Mouse (Mus musculus) urinary bladder, adult 18-20 months (tissue): ENCODE data around the gene Hpcal1.
"Not testable (repeated sequence)": the region's sequence is repeated elsewhere in the genome, so short reads cannot be mapped to it uniquely, and the experiment has no call there.

Experiments used
- DNase-seq, 2 experiments: peaks; one replicate each; pipeline ENCODE4 v3.0.0; 2022; ENCODE audit warnings: low spot score in 2 of 2, mixed read lengths in 2 of 2

Hpcal1 gene

DNA sequence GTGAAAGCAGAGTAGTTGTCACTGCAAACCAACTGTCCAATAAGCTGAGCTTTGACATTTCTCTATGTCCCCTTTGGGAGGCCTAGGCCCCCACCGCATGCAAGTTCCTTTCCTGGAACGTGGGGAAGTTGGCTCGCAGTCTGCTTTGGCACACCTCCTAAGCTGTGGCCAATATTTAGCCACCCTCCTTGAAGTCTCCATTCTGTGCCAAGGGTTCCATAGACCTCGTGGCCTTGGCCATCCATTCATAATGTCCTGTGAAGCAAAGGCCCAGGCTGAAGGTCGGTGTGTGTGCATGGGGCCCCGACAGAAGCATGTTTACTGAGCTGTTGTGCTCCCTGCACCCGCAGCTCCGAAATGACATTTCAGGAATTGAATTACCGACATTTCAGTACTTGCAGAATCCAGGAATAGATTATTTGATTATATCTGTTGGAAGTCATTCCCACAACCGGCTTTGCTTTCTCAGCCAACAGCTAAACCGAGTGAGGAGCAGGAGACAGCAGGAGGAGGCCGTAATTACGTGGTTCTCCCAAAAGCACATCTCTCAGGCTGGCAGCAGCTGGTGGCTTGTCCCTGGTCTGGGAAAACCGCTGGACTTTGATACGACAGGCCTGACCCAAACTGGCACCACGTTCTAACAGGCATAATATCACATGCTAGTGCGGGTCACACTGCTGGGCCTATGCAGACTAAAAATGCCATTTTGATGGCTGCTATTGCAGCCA is 51.1 kb downstream of the Hpcal1 start:
- no peak for DNase-seq

DNA sequence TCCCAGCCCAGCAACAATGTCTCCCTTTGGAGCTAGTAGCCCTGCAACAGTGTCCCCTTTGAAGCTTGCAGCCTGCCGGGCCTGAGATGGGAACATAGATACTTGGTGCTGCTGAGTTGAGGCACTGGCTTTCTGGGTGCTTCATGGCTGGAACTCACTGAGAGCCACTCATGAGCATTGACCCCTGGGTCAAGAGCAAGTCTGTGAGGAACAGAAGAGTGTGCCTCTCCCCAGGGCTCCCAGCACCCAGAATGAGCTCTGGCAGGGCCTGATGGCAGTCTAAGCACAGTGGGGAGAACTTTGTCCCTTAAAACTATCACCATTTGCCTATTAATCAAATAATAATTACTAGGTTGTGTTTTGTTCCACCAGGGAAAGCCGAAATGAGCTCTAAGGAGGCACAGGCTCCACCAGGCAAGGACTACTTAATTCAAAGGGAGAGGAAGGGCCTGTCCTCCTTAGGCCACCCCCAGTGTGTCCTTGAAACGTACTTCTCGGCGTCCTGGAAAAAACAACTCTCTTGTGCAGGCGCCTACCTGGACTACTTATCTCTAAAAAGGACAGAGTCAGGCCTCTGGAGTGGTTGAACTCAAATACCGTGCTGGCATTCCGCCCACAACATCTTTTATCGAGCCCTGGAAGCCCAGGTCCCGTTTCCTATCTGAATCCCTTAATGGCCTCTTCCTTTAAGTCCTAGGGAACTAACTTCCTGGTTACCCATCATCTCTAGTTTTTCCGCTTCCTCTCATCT is 52.1 kb downstream of the Hpcal1 start:
- DNase-seq: no peak

GRCm38 (mm10) chr12:17745431-17745830 is 54.8 kb downstream of the Hpcal1 start:
- no peak for DNase-seq

GRCm38 (mm10) chr12:17746725-17747124 is 56.1 kb downstream of the Hpcal1 start:
- peak in 1 of 2 experiments; percentile 28 for DNase-seq

GRCm38 (mm10) chr12:17747191-17748154 is 56.8 kb downstream of the Hpcal1 start:
- no peak for DNase-seq

GRCm38 (mm10) chr12:17748155-17748529 is 57.5 kb downstream of the Hpcal1 start:
- DNase-seq: no peak

- DNase-seq: no peak
Observed at GRCm38 (mm10) chr12:17749784-17750183, 59.1 kb downstream of the Hpcal1 start.

DNA sequence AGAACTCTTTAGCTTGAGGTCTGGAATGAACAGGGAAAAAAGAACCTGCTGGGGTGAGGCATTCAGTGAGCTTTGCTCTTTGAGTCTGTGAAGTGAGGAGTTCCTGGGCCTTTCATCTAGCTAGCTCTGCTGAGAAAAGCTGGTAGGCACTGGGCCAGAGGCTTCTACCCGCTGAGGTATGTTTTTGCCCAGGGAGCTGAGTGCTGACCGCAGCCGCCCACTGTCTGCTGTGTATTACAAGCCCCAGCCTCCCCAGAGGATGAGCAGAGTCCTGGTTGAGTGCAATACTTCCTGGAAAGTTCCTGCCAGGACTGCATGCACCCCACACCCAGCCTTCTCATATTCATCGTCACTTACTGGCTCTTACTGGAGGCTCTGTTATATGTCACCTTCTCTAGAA is 59.8 kb downstream of the Hpcal1 start:
- DNase-seq: no peak

DNA sequence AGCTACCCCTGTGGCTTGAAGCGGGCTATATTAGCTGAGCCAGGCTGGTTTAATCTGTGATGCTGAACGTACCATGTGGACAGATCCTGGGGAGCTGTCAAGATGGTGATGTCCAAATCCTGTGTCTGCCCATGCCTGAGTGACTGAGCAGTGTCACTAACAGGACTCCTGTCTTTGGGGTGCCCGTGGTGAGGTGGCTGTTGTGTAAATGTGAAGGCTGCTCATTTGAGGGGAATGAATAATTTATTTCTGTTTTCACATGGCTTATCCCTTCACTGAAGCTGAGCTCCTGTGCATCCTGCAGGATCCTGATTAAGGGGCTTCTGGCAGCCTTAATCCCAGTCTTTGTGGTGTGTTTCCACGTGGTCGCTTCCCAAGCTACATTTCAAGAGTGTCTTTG is 62.2 kb downstream of the Hpcal1 start:
- no peak for DNase-seq

DNA sequence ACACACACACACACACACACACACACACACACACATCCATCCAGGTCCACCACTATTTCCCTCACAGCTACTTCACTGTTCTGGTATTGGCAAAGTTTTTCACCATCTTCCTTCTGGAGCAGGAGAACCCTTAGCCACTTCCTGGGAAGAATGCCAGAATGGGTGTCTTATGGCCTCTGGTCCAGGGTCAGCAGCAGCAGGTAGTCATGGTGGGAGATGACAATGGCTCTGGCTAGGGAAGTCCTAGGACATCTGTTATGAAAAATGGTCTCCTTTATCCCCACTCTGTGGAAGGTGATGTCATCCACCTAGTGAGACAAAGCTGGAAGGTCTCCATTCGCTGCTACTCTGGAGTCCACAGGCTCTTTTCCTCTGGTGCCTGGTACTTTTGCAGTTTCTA is 64.1 kb downstream of the Hpcal1 start:
- DNase-seq: no peak

GRCm38 (mm10) chr12:17756891-17757290 is 66.2 kb downstream of the Hpcal1 start:
- no peak for DNase-seq

DNA sequence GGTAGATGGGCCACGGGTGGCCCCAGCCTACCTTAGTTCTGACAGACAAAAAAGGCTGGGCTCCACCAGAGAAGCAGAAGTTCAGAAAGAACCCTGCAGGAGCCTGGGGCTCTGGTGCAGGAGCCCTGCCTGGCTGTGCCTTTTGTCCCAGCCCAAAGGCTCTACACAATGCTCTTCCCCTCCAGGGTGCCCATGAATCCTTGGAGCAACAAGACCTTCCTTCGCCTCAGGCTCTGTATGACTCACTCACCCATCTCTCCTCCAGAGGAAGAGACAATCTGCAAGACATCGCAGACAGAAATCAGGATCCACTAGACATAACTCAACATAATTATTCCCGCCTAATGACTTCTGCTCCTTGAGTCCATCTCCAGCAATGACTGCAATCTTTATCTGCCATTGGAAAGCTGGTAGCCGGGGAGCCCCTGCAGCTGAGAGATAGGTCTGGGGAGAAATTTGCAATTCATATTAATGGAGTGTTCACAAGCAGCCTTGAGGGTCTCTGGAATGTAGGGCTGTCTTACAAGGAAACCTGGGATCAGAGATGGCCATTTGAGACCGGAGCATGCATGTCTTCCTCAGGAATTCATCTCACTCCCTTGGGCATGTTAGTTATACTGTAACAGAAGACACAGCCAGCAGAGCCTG is 71.8 kb downstream of the Hpcal1 start:
- no peak for DNase-seq

DNA sequence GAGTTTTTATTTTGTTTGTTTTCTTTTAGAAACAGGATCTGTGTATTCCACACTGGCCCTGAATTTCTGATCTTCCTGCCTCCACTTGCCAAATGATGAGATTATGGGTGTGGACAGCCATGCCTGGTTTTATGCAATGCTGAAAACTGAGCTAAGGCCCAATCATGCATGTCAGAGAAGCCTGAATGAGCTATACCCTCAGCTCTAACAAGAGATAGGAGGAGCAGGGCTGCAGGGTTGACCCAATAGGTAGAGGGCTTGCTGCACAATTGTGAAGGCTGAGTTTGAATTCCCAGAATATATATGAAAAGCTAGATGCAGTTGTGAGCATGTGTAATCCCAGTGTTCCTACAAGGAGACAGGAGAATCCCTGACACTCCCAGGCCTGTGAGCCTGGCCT is 72.4 kb downstream of the Hpcal1 start:
- DNase-seq: no peak

DNA sequence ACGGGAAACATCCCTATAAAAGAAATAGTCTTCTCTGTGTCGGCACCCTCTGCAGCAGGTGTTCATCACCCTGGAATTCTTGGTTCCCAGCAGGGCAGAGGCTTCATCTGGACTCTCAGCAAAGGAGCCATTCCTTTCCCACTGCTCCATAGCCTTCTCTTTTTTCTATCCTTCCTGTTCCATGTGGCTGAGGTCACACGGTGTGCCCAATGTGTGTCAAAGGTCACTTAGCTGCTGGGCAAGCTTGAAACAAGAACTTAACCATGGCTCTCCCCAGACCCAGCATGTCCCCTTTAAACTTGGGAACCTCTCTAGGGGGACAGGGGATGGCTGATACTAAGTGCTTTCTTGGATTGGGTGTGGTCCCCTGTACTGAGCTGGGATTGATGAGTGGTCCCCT is 73.3 kb downstream of the Hpcal1 start:
- no peak for DNase-seq

GRCm38 (mm10) chr12:17767567-17767966 is 76.9 kb downstream of the Hpcal1 start:
- DNase-seq: not testable (repeated sequence)

DNA sequence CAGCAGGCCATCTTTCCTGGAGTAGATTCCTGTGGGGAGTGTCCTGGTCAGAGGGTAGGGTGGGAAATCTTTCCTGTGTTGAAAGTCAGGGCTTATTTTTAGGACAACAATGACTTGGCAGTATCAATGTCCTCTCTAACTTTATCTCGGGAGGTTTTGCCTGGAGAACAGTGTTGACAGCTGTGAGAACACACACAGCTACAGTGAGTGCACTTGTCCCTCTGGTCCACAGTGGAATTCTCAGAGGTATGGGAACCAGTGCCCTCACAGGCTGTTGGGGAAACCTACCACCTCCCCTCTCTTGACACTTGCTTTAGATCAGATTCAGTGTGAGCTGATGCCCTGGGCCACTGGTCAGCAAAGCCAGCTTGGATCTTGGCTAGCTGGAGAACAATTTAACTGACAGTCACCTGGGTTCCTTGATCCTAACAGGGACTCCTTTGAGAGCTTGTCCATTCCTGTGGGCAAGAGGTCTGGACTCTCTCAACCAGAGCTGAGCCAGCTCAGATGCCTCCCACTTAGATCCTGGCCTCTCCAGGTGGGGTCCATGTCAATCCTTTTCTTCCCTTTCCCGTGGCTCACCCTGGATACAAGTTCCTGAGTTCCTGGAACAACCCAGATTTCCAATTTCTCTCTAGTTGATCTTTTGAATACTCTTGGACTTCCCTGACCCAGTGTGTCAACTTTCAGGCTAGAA is 79.0 kb downstream of the Hpcal1 start:
- DNase-seq: no peak

DNA sequence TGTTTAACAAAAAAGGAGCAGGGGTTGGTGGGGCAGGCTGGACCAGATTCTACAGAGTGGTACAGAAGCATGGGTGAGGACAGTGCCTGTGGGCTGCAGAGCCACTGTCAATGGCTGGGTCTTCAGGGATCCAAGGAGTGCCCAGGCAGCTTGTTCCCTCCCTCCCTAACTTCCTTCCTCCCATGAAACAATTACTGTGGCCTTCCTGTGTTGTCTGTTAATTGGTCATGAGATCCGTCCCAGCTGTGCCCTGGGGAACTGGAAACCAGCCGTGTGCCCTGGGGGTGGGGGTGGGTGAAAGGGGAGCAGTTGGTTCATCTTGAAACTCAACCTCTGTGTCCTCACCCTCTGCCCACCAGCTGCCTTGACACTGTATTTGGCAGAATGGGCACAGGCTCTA is 79.9 kb downstream of the Hpcal1 start:
- no peak for DNase-seq

DNA sequence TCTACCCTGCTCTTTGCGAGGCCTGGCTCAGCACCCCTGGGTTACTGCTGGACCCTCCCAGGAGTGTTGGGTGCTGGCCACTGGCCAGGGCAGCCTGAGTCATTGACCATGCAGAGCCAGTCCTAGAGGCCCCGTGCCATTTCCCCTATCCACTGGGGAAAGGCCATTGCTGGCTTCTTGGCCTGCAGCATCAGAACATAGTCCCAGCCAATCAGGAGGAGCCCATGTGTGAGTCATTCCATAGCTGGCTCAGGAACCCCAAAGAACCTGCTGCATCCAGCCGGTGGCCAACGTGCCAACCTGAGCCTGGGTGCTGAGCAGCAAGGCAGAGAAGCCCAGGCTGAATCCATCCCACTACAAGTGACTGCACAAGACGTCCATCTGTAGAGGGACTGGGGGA is 83.1 kb downstream of the Hpcal1 start:
- peak; percentile 12 to 13 for DNase-seq

GRCm38 (mm10) chr12:17774842-17775241 is 84.2 kb downstream of the Hpcal1 start:
- DNase-seq: not testable (repeated sequence)

DNA sequence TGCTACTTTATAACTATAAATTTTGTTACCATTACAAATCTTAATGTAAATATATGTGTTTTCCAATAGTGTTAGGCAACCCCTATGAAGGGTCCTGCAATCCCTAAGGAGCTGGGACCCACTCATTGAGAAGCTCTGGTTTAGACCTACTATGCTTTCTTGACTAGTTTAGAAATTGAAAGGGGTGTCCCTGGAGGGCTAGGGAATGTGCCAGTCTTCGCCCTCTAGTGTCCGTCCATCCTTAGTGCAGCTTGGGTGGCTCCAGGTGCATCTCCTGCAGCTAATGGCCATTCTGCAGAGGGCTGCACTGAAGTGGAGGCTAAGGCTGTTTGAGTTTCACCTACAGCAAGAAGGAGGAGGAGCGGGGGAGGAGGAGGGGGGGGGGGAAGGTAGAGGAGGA is 87.7 kb downstream of the Hpcal1 start:
- DNase-seq: no peak

DNA sequence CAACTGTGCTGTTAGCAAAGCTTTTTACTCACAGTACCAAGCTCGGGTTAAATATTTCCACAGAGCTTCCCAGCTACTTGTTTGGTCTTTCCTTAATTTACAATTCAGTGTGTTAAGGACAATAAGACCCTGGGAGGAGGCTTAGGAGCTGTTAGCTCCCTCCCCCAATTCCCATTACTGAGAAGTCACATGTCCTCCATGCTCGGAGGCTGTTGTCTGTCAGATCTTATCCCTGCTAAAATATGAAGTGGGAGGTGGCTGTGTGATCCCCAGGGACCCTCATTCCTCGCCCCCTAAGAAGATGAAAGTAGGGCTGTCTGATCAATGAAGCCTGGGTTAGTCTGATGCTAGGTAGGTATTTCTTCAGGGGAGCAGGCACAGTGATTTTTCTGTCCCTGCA is 88.4 kb downstream of the Hpcal1 start:
- no peak for DNase-seq
